10 mouse cellular contexts compared by ENCODE assay signal in the genomic region with DNA sequence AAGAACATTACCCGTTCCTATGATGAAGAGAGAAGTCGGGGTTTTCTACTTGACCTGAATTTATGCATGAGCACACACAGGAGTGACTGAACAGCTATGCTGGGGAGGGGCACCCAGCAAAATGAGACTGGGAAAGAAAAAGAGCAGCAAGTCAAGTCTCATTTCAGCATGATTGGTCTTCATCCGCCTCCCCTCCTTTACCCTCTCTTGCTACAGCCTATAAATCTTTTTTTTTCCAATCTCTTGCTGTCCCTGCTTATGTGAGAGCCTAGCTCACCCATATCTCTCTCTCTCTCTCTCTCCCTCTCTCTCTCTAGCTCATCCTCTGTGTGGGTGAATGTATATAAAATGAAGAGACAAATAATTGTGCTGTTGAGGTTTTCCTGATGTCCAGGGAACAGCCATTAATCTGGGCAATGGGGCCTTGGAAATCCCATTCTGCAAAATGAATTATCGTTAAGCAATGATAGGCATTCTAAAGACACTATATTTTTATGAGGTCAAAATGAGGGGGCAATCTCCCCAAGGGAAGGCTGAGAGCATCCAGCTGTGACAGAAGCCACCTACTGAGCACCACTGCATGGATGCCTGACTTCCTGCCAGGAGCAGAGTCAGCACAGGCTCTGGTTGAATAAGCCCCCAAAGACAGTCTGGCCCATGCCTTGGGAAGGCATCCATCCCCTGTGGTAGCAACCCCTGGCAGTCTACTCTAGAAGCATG.
DNase-seq lines count a peak whose midpoint lies in the region; ATAC-seq lines count a peak whose summit lies in the region.
"Had no signal": no experiment of that assay in that cellular context is flagged by ENCODE, and none has a peak within 500 bp of the region (broad histone marks: within the 10 kb centered on the region; RNA-seq: fewer than 3 reads in every experiment).

No protein-coding gene starts in this region.

- peak; percentile 5 for DNase-seq in adipocyte (ENCODE audit: low spot score)
- peak; percentile 41 for DNase-seq in embryonic facial prominence, embryonic 14.5 days (ENCODE audit: low spot score)
- DNase-seq in kidney, adult 9 months = peak; percentile 15
- peak; percentile 77 for DNase-seq in midbrain, embryonic 14.5 days
- no peak for DNase-seq in cerebellum, adult 18-20 months
- no peak for DNase-seq in frontal cortex, adult 2 months (ENCODE audit: extremely low spot score in 1 of 2, low spot score in 1 of 2)
- DNase-seq in left cerebral cortex, postnatal 25 days (ENCODE audit: low spot score in 2 of 2) = no peak
- no peak for DNase-seq in gastrocnemius, postnatal 4 days (ENCODE audit: low spot score in 2 of 2)
- DNase-seq: cerebellum, adult 11-12 months; gastrocnemius, postnatal 25 days had no signal

- H3K27ac ChIP-seq in embryonic facial prominence, embryonic 14.5 days (replicated peaks; ENCODE audit: low read depth, low read length) = no peak overlapping the region
- peak overlapping the region; percentile 72 for H3K27ac ChIP-seq in midbrain, embryonic 14.5 days (replicated peaks; ENCODE audit: low read depth, low read length)

- no peak overlapping the region for H3K4me2 ChIP-seq in embryonic facial prominence, embryonic 14.5 days (ENCODE audit: low read depth, low read length)
- H3K4me2 ChIP-seq in midbrain, embryonic 14.5 days (ENCODE audit: low read length) = peak overlapping the region; percentile 12

- 53% methylated on average over 4 of the region's 4 CpGs for WGBS in embryonic facial prominence, embryonic 14.5 days
- 10% methylated on average over 4 of the region's 4 CpGs for WGBS in midbrain, embryonic 14.5 days

- H3K9ac ChIP-seq in embryonic facial prominence, embryonic 14.5 days (ENCODE audit: low read depth, low read length) = no peak overlapping the region
- H3K9ac ChIP-seq in midbrain, embryonic 14.5 days (replicated peaks; ENCODE audit: low read length) = no peak overlapping the region; the same call in 1 of the 2 replicates

- H3K27me3 ChIP-seq in embryonic facial prominence, embryonic 14.5 days (replicated peaks; ENCODE audit: control insufficient read depth, insufficient read depth, low read length) = no peaks in the 10 kb centered on the region
- H3K27me3 ChIP-seq in midbrain, embryonic 14.5 days (ENCODE audit: control insufficient read depth, insufficient read depth, low read length) = no peaks in the 10 kb centered on the region

- ATAC-seq in embryonic facial prominence, embryonic 14.5 days (ENCODE audit: low read depth) = peak; percentile 41; the same call in 1 of the 2 replicates
- ATAC-seq in midbrain, embryonic 14.5 days (ENCODE audit: low FRiP score, low TSS enrichment) = peak; percentile 66; the same call in 1 of the 2 replicates

- intact Hi-C loops in left cerebral cortex, postnatal 25 days (cut with DNase I) = loop anchor here (2.0 to 5.0 kb wide), 3 partner anchors 72 to 187 kb away; no protein-coding TSS in a partner anchor

- H3K36me3 ChIP-seq in embryonic facial prominence, embryonic 14.5 days (ENCODE audit: control insufficient read depth, insufficient read depth, low read length) = no peaks in the 10 kb centered on the region
- H3K36me3 ChIP-seq in midbrain, embryonic 14.5 days (ENCODE audit: control insufficient read depth, insufficient read depth, low read length) = no peaks in the 10 kb centered on the region

- H3K4me3 ChIP-seq in embryonic facial prominence, embryonic 14.5 days (ENCODE audit: low read depth, low read length) = no peak overlapping the region
- H3K4me3 ChIP-seq in midbrain, embryonic 14.5 days (replicated peaks; ENCODE audit: low read depth, low read length) = no peak overlapping the region

- peaks cover 20% of the 10 kb centered on the region for H3K4me1 ChIP-seq in embryonic facial prominence, embryonic 14.5 days (ENCODE audit: control insufficient read depth, insufficient read depth, low read length)
- H3K4me1 ChIP-seq in midbrain, embryonic 14.5 days (ENCODE audit: control insufficient read depth, insufficient read depth, low read length) = peaks cover 66% of the 10 kb centered on the region

- H3K9me3 ChIP-seq in embryonic facial prominence, embryonic 14.5 days (ENCODE audit: control insufficient read depth, low read length) = no peaks in the 10 kb centered on the region
- no peaks in the 10 kb centered on the region for H3K9me3 ChIP-seq in midbrain, embryonic 14.5 days (ENCODE audit: control insufficient read depth, low read length)

Comparison
In these comparisons a context has a peak if more than half of its experiments do, and no peak if none do; other contexts are left out.
1. DNase-seq: peak in adipocyte (single experiment), embryonic facial prominence, embryonic 14.5 days (single experiment), kidney, adult 9 months (single experiment) and midbrain, embryonic 14.5 days (single experiment); none in cerebellum, adult 18-20 months (0 of 2), frontal cortex, adult 2 months (0 of 2), left cerebral cortex, postnatal 25 days (0 of 2) and gastrocnemius, postnatal 4 days (0 of 2).